Mouse (Mus musculus) hindbrain, postnatal 0 days (tissue): ENCODE data around the gene Stim2. TPM values are rescaled to one million over a fixed set of nuclear protein-coding genes. Genes with fewer than 3 reads are reported as not detected.

Source experiments
- ATAC-seq: fragments of 200-750 bp; cut with Nextera tagmentation; 2 replicates; pipeline ENCODE4 v1.8.0; 2017; ENCODE audit warnings: mild to moderate bottlenecking, moderate TSS enrichment, moderate library complexity
- DNase-seq: peaks from one replicate; pipeline ENCODE4 v3.0.0-alpha.2; 2015; ENCODE audit warnings: low spot score
- H3K27ac ChIP-seq: fragments of 300-500 bp; sonication (generic); 2 replicates; pipeline ENCODE4 v1.5.1; 2014; ENCODE audit warnings: mild to moderate bottlenecking
- H3K27me3 ChIP-seq: fragments of 300-500 bp; sonication (generic); 2 replicates; pipeline ENCODE4 v1.6.1; 2014; ENCODE audit warnings: low read length, mixed read lengths; ENCODE audit not compliant: insufficient read depth
- H3K36me3 ChIP-seq: fragments of 300-500 bp; sonication (generic); 2 replicates; pipeline ENCODE4 v1.6.1; 2014; ENCODE audit warnings: low read length, mixed read lengths; ENCODE audit not compliant: insufficient read depth
- H3K4me1 ChIP-seq: fragments of 300-500 bp; sonication (generic); 2 replicates; pipeline ENCODE4 v1.6.1; 2014; ENCODE audit warnings: antibody characterized with exemption, low read length, mixed read lengths; ENCODE audit not compliant: insufficient read depth
- H3K4me2 ChIP-seq: fragments of 300-500 bp; sonication (generic); 2 replicates; pipeline ENCODE4 v1.6.1; 2014; ENCODE audit warnings: low read depth, mild to moderate bottlenecking, low read length, moderate library complexity, mixed read lengths
- H3K4me3 ChIP-seq: fragments of 300-500 bp; sonication (generic); 2 replicates; pipeline ENCODE4 v1.5.1; 2014; ENCODE audit warnings: low read length
- H3K9ac ChIP-seq: fragments of 300-500 bp; sonication (generic); replicated peaks from 2 replicates; pipeline ENCODE4 v1.6.1; 2014; ENCODE audit warnings: mild to moderate bottlenecking, low read length, moderate library complexity, mixed read lengths
- H3K9me3 ChIP-seq: fragments of 300-500 bp; sonication (generic); 2 replicates; pipeline ENCODE4 v1.6.1; 2016; ENCODE audit warnings: low read length, mixed read lengths
- CTCF ChIP-seq: IDR thresholded peaks from 2 replicates; pipeline ENCODE4 v1.5.1; 2016; ENCODE audit warnings: antibody characterized with exemption, control low read depth, low read depth
- WGBS: fragments of 180-500 bp; shearing (Covaris S2); extraction: QIAGEN DNeasy Blood & Tissue Kit; methylation state at CpG from one replicate; pipeline ENCODE4 v1.1.7; 2014; 5-methylcytosine and 5-hydroxymethylcytosine counted together
- polyA plus RNA-seq: library from polyadenylated mRNA; unstranded; fragments of >200 nt; fragmentation: Nextera tagmentation; extraction: Ambion mirVana; gene quantifications from 2 replicates; pipeline ENCODE4 v1.2.1, GENCODE M21; 2015
- total RNA-seq: library from RNA; depleted of rRNA; stranded (reverse); fragments of >200 nt; gene quantifications from 2 replicates; pipeline ENCODE4 v1.2.3, GENCODE M21; 2014

The Stim2 gene
- total and polyA plus RNA-seq, 2 experiments from 2014 or later, result 30.6 to 33.3 TPM

DNA sequence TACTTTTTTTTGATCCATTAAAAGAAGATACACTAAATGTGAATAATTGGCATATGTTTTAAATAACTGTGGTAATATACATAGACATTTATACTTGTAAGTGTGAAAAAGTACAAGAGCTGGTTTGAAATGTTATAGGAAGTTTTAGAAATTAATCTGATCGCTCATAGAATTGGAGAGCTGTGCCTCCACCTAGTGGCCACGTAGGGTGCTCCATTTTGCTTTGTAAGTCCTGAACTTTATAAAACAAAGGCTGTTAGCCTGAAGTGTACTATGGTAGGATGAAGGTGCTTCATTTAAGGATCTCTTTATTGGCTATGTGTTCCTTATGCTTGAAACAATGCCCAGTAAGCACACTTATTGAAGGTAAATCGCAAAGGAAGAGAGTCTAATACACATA, 115.0 kb downstream of the Stim2 start:
- 23% methylated on average over 3 of the region's 3 CpGs for WGBS
- H3K4me3 ChIP-seq, result no peak overlapping the region
- H3K36me3 ChIP-seq, result peaks cover 6% of the 10 kb centered on the region; the same call in 1 of the 2 replicates
- no peak overlapping the region for H3K4me2 ChIP-seq
- ATAC-seq (no peak; the same call in 1 of the 2 replicates), DNase-seq (peak; percentile 83)
- no peak overlapping the region for H3K9ac ChIP-seq
- no peaks in the 10 kb centered on the region for H3K4me1 ChIP-seq
- H3K9me3 ChIP-seq, result no peaks in the 10 kb centered on the region
- TF ChIP-seq CTCF, result peak; percentile 84
- no peaks in the 10 kb centered on the region for H3K27me3 ChIP-seq
- H3K27ac ChIP-seq, result no peak overlapping the region

GRCm38 (mm10) chr5:54116538-54116937, 118.2 kb downstream of the Stim2 start:
- Histone ChIP-seq H3K9ac (no peak overlapping the region), H3K27ac (no peak overlapping the region), H3K4me1 (no peaks in the 10 kb centered on the region), H3K4me3 (no peak overlapping the region), H3K9me3 (no peaks in the 10 kb centered on the region), H3K36me3 (no peaks in the 10 kb centered on the region; the same call in 1 of the 2 replicates), H3K4me2 (no peak overlapping the region), H3K27me3 (no peaks in the 10 kb centered on the region)
- ATAC-seq (no peak), DNase-seq (no peak)
- TF ChIP-seq CTCF, result no peak
- WGBS, result 64% methylated on average over 10 of the region's 10 CpGs

DNA sequence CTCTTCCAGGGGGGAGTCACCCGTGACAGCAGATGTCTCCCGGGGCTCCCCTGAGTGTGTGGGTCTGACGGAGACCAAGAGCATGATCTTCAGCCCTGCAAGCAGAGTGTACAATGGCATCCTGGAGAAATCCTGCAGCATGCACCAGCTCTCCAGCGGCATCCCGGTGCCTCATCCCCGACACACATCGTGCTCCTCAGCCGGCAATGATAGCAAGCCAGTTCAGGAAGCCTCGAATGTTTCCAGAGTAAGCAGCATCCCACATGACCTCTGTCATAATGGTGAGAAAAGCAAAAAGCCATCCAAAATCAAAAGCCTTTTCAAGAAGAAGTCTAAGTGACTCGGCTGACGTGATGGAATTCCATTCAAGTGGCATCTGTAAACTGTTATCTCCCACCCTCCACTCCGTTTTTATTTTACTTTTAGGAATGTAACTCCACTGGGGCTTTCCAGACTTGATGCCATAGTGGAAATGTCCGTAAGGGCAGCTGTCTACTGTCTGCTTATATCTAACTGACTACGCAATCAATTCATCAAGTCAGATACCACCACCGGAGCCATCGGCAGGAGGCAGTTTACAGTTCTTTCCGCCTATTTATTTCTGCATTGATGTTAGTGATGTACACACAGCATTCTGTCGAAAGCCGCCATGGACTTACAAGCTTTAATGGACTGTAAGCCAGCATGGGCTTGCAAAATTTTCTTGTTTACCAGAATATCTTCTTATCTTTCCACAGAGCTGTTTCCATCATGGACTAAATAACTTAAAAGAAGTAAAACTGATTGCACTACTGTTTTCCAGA, 120.3 kb downstream of the Stim2 start:
- no peak overlapping the region for H3K9ac ChIP-seq
- ATAC-seq (no peak), DNase-seq (no peak)
- H3K27me3 ChIP-seq, result no peaks in the 10 kb centered on the region
- WGBS, result 61% methylated on average over 19 of the region's 19 CpGs
- no peak for TF ChIP-seq CTCF
- no peak overlapping the region for H3K4me2 ChIP-seq
- no peak overlapping the region for H3K27ac ChIP-seq
- no peaks in the 10 kb centered on the region for H3K9me3 ChIP-seq
- no peaks in the 10 kb centered on the region; the same call in 1 of the 2 replicates for H3K36me3 ChIP-seq
- H3K4me3 ChIP-seq, result no peak overlapping the region
- H3K4me1 ChIP-seq, result no peaks in the 10 kb centered on the region

GRCm38 (mm10) chr5:54148091-54148795, 149.9 kb downstream of the Stim2 start:
- H3K9ac ChIP-seq, result no peak overlapping the region
- WGBS, result 39% methylated on average over 5 of the region's 5 CpGs
- H3K36me3 ChIP-seq, result no peaks in the 10 kb centered on the region
- H3K4me2 ChIP-seq, result no peak overlapping the region
- DNase-seq, result peak; percentile 51
- ATAC-seq, result peak; percentile 38; the same call in 1 of the 2 replicates
- no peak overlapping the region for H3K27ac ChIP-seq
- no peak overlapping the region for H3K4me3 ChIP-seq
- H3K27me3 ChIP-seq, result no peaks in the 10 kb centered on the region
- TF ChIP-seq CTCF, result no peak
- no peaks in the 10 kb centered on the region for H3K9me3 ChIP-seq
- no peaks in the 10 kb centered on the region for H3K4me1 ChIP-seq

GRCm38 (mm10) chr5:54154503-54155226, 156.4 kb downstream of the Stim2 start:
- peak; percentile 74 for TF ChIP-seq CTCF
- peaks cover 7% of the 10 kb centered on the region; the same call in 1 of the 2 replicates for H3K4me1 ChIP-seq
- 19% methylated on average over 13 of the region's 13 CpGs for WGBS

GRCm38 (mm10) chr5:54155227-54155776, 157.0 kb downstream of the Stim2 start:
- 29% methylated on average over 12 of the region's 12 CpGs for WGBS
- peak; percentile 41 for ATAC-seq
- Histone ChIP-seq H3K9me3 (no peaks in the 10 kb centered on the region), H3K27me3 (no peaks in the 10 kb centered on the region), H3K27ac (no peak overlapping the region), H3K4me1 (peaks cover 7% of the 10 kb centered on the region; the same call in 1 of the 2 replicates), H3K36me3 (no peaks in the 10 kb centered on the region), H3K9ac (peak overlapping the region; percentile 18; the same call in 1 of the 2 replicates), H3K4me2 (peak overlapping the region; percentile 56), H3K4me3 (peak overlapping the region; percentile 26)
- no peak for DNase-seq
- no peak for TF ChIP-seq CTCF

More at GRCm38 (mm10) chr5:54154503-54155226, 156.4 kb downstream of the Stim2 start:
- no peaks in the 10 kb centered on the region for H3K9me3 ChIP-seq
- peak overlapping the region; percentile 18; the same call in 1 of the 2 replicates for H3K9ac ChIP-seq
- ATAC-seq, result peak; percentile 62
- H3K27ac ChIP-seq, result no peak overlapping the region; the same call in 1 of the 2 replicates
- peak; percentile 89 for DNase-seq
- H3K4me2 ChIP-seq, result peak overlapping the region; percentile 56
- H3K27me3 ChIP-seq, result no peaks in the 10 kb centered on the region
- H3K36me3 ChIP-seq, result no peaks in the 10 kb centered on the region
- peak overlapping the region; percentile 26 for H3K4me3 ChIP-seq
